Mouse (Mus musculus): ENCODE measurements around the gene H2-T23.
"Not testable (repeated sequence)": the region's sequence is repeated elsewhere in the genome, so short reads cannot be mapped to it uniquely, and the experiment has no call there.

DNA sequence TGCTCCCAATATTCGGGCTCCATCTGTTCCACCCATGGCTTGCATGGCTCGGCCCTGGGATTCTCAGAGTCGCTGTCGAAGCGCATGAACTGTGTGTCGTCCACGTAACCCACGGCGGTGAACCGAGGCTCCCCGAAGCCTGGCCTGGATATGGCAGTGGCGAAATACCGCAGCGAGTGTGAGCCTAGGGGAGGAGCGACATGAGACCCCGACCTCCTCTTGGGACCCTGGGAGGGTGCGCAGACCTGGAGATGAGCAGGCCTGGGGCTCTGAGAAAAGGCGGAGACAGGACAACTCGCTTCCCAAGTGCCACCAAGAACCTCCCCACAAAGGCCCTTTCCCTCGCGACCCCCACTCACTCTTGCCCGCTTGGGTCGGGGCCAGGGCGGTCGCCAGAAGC is 25.3 kb upstream of the H2-T23 start:
- TF ChIP-seq CHD2 (IDR thresholded peaks at IDR 0.05; ENCODE audit: low read length); CTCF (conservative IDR thresholded peaks at IDR 0.05 in 1 of 2, IDR thresholded peaks at IDR 0.05 in 1 of 2; ENCODE audit: low read depth in 2 of 2, low read length in 2 of 2); E2F4 (IDR thresholded peaks at IDR 0.05; ENCODE audit: insufficient replicate concordance, low read depth, low read length); USF2 (conservative IDR thresholded peaks at IDR 0.05; ENCODE audit: low read depth, low read length): not testable (repeated sequence)
